Mouse (Mus musculus) embryonic facial prominence, embryonic 11.5 days (tissue): ENCODE measurements around the gene Car2. TPM values are rescaled to one million over a fixed set of nuclear protein-coding genes. Genes with fewer than 3 reads are reported as not detected.

Experiments
- ATAC-seq: fragments of 200-750 bp; cut with Nextera tagmentation; replicated peaks from 2 replicates; pipeline ENCODE4 v1.8.0; 2017; ENCODE audit warnings: low read depth; ENCODE audit not compliant: insufficient number of reproducible peaks, low FRiP score, low TSS enrichment
- DNase-seq: peaks from one replicate; pipeline ENCODE4 v3.0.0-alpha.2; 2015; ENCODE audit warnings: low spot score
- H3K27ac ChIP-seq: fragments of 300-500 bp; sonication (generic); replicated peaks from 2 replicates; pipeline ENCODE4 v1.5.1; 2014; ENCODE audit warnings: mild to moderate bottlenecking, low read depth, low read length, control low read depth
- H3K27me3 ChIP-seq: fragments of 300-500 bp; sonication (generic); 2 replicates; pipeline ENCODE4 v1.6.1; 2014; ENCODE audit warnings: mild to moderate bottlenecking, low read length, moderate library complexity, mixed read lengths; ENCODE audit not compliant: control insufficient read depth, insufficient read depth
- H3K36me3 ChIP-seq: fragments of 300-500 bp; sonication (generic); replicated peaks from 2 replicates; pipeline ENCODE4 v1.6.1; 2014; ENCODE audit warnings: low read depth, mild to moderate bottlenecking, low read length, moderate library complexity, mixed read lengths; ENCODE audit not compliant: control insufficient read depth, insufficient read depth
- H3K4me1 ChIP-seq: fragments of 300-500 bp; sonication (generic); 2 replicates; pipeline ENCODE4 v1.6.1; 2014; ENCODE audit warnings: low read length, mixed read lengths; ENCODE audit not compliant: control insufficient read depth, insufficient read depth
- H3K4me2 ChIP-seq: fragments of 300-500 bp; sonication (generic); 2 replicates; pipeline ENCODE4 v1.6.1; 2014; ENCODE audit warnings: low read depth, mild to moderate bottlenecking, control low read depth, low read length, moderate library complexity
- H3K4me3 ChIP-seq: fragments of 300-500 bp; sonication (generic); 2 replicates; pipeline ENCODE4 v1.5.1; 2014; ENCODE audit warnings: low read depth, low read length, control low read depth
- H3K9ac ChIP-seq: fragments of 300-500 bp; sonication (generic); replicated peaks from 2 replicates; pipeline ENCODE4 v1.6.1; 2014; ENCODE audit warnings: mild to moderate bottlenecking, control low read depth, low read length
- H3K9me3 ChIP-seq: fragments of 300-500 bp; sonication (generic); replicated peaks from 2 replicates; pipeline ENCODE4 v1.6.1; 2016; ENCODE audit warnings: mild to moderate bottlenecking, low read length, inconsistent platforms, mixed read lengths; ENCODE audit not compliant: control insufficient read depth
- WGBS: fragments of 180-500 bp; shearing (Covaris S2); extraction: QIAGEN DNeasy Blood & Tissue Kit; methylation state at CpG from one replicate; pipeline ENCODE4 v1.1.7; 2014; 5-methylcytosine and 5-hydroxymethylcytosine counted together
- polyA plus RNA-seq: library from polyadenylated mRNA; unstranded; fragments of >200 nt; fragmentation: Nextera tagmentation; extraction: Ambion mirVana; gene quantifications from 2 replicates; pipeline ENCODE4 v1.2.1, GENCODE M21; 2014

Gene Car2
- 91.5 and 99.6 TPM in 2 replicates for polyA plus RNA-seq

- no peak within 1 kb of the TSS for H3K27ac ChIP-seq
- H3K4me1 ChIP-seq = no peaks in the 10 kb centered on the region
- H3K27me3 ChIP-seq = peaks cover 10% of the 10 kb centered on the region
- no peaks in the 10 kb centered on the region for H3K36me3 ChIP-seq
- peak; percentile 92 for ATAC-seq
- H3K4me3 ChIP-seq = peak within 1 kb of the TSS; percentile 69
- peak within 1 kb of the TSS; percentile 91 for H3K4me2 ChIP-seq
- WGBS = under 1% methylated on average over 93 of the region's 95 CpGs
- peak within 1 kb of the TSS; percentile 75 for H3K9ac ChIP-seq
- peak; percentile 75 for DNase-seq
- no peaks in the 10 kb centered on the region for H3K9me3 ChIP-seq
Measured at GRCm38 (mm10) chr3:14886102-14887098, at the start of gene Car2. Car2 (plus strand) TSS chr3:14886273.

GRCm38 (mm10) chr3:14838936-14839335 lies 47.1 kb upstream of the Car2 start:
- Histone ChIP-seq H3K4me2 (no peak overlapping the region), H3K9ac (no peak overlapping the region), H3K27me3 (no peaks in the 10 kb centered on the region), H3K27ac (no peak overlapping the region), H3K36me3 (no peaks in the 10 kb centered on the region), H3K4me3 (no peak overlapping the region), H3K9me3 (no peaks in the 10 kb centered on the region), H3K4me1 (no peaks in the 10 kb centered on the region)
- DNase-seq (no peak), ATAC-seq (no peak)
- WGBS = 98% methylated on average over 1 of the region's 1 CpGs

DNA sequence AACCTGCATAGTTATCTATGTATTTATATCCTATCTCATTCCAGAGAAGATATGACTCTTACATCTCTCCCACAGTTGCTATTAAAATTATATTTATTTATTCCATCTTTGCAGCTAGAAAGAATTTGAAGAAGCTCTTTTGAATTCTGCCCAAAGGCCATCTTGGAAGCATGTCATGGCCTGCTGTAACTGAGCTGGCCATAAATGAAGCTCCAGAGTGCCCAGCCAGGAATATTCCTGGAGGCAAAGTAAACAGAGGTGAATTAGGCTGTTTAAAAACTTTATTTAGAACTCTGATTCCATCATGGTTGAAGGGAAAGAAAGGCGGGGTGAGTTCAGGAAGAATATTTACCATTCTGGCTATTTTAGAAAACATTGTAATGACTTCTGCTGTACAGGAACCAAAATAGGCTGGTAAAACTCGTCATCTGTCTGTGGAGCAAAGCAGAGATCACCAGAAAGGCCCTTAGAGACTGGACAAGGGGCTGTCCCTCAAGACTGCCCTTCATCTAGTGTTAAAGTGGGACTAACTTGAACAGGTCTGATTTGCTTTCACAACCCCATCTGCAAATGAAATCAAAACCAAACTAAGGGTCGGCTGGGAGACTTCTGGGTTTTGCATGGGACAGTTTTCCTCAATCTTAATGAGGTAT lies 46.5 kb upstream of the Car2 start:
- WGBS = 74% methylated on average over 3 of the region's 3 CpGs
- no peak overlapping the region for H3K4me2 ChIP-seq
- no peak overlapping the region for H3K27ac ChIP-seq
- no peaks in the 10 kb centered on the region for H3K36me3 ChIP-seq
- H3K9me3 ChIP-seq = no peaks in the 10 kb centered on the region
- H3K4me3 ChIP-seq = no peak overlapping the region
- H3K9ac ChIP-seq = no peak overlapping the region
- no peak for DNase-seq
- H3K4me1 ChIP-seq = no peaks in the 10 kb centered on the region
- no peaks in the 10 kb centered on the region for H3K27me3 ChIP-seq
- ATAC-seq = no peak

DNA sequence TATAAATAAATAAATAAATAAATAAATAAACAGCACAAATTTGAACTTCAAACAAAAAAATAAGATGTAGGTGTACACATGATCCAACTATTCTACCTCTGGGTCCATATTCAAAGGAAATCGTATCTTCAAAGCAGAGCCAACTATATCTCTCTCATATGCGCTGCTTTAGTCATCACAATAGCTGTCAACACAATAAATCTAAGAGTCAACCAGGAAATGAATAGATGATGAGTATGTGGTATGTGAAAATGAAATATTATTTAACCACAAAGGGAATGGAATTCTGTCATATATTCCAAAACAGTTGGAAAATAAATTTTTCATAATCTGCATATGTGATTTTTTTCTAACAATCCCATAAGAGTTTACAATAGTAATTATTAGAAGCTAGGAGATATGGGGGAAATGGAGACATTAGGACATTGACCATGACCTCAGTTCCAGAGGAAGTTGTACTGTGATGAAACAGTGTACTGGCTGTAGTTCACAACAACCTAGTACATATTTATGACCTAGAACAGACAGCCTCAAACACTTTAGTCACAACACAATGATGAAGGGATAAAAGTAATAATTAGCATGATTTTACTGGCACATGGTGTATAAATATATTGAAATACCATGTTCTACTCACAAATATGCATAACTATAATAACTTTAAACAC lies 37.4 kb upstream of the Car2 start:
- H3K4me1 ChIP-seq = no peaks in the 10 kb centered on the region
- no peak overlapping the region for H3K4me2 ChIP-seq

DNA sequence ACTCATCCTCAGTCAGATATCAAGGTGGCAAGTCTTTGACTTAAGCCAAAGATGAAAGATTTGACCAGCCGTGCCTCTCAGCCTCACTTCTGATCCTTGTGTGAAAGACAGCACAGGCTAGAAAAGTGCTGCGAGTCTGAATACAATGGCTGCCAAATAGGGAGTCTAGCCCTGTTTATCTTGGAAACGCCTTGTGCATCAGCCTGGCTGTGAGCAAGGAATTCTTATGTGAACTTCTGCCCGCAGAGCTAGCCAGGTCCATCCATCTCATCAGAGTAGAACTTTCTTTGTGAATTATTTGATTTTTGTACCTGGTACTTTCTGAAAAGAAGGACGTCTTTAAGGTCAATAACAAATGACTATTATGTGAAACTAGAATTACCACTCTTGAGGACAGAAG lies 32.1 kb upstream of the Car2 start:
- Histone ChIP-seq H3K4me3 (no peak overlapping the region), H3K27ac (no peak overlapping the region), H3K9ac (no peak overlapping the region), H3K9me3 (no peaks in the 10 kb centered on the region), H3K4me2 (no peak overlapping the region), H3K27me3 (no peaks in the 10 kb centered on the region), H3K4me1 (no peaks in the 10 kb centered on the region), H3K36me3 (no peaks in the 10 kb centered on the region)
- DNase-seq = no peak
- ATAC-seq = no peak
- WGBS = 85% methylated on average over 5 of the region's 5 CpGs

More for the DNA sequence above, 37.4 kb upstream of the Car2 start:
- Histone ChIP-seq H3K36me3 (no peaks in the 10 kb centered on the region), H3K27ac (no peak overlapping the region), H3K9me3 (no peaks in the 10 kb centered on the region), H3K4me3 (no peak overlapping the region), H3K9ac (no peak overlapping the region), H3K27me3 (no peaks in the 10 kb centered on the region)
- ATAC-seq (no peak), DNase-seq (no peak)
- 83% methylated on average over 2 of the region's 2 CpGs for WGBS

- Histone ChIP-seq H3K9ac (no peak overlapping the region), H3K36me3 (no peaks in the 10 kb centered on the region), H3K4me1 (no peaks in the 10 kb centered on the region), H3K9me3 (no peaks in the 10 kb centered on the region), H3K4me2 (no peak overlapping the region), H3K27ac (no peak overlapping the region), H3K4me3 (no peak overlapping the region), H3K27me3 (no peaks in the 10 kb centered on the region)
- ATAC-seq = no peak
- DNase-seq = no peak
- WGBS = 63% methylated on average over 1 of the region's 1 CpGs
Measured at GRCm38 (mm10) chr3:14854446-14854845, 31.6 kb upstream of the Car2 start.

GRCm38 (mm10) chr3:14857874-14858273 lies 28.2 kb upstream of the Car2 start:
- no peaks in the 10 kb centered on the region for H3K9me3 ChIP-seq
- H3K27ac ChIP-seq = no peak overlapping the region
- H3K27me3 ChIP-seq = no peaks in the 10 kb centered on the region
- 74% methylated on average over 3 of the region's 3 CpGs for WGBS
- H3K9ac ChIP-seq = no peak overlapping the region
- ATAC-seq (no peak), DNase-seq (no peak)
- H3K4me1 ChIP-seq = no peaks in the 10 kb centered on the region
- H3K36me3 ChIP-seq = no peaks in the 10 kb centered on the region
- H3K4me2 ChIP-seq = no peak overlapping the region
- H3K4me3 ChIP-seq = no peak overlapping the region
